Mouse (Mus musculus) gastrocnemius, adult 18-20 months (tissue): ENCODE results near the gene Ctdnep1. TPM values are rescaled to one million over a fixed set of nuclear protein-coding genes. Genes with fewer than 3 reads are reported as not detected.
A peak's percentile ranks its signal among the peaks of the same experiment; 100 is the strongest.
"Not testable (repeated sequence)": the region's sequence is repeated elsewhere in the genome, so short reads cannot be mapped to it uniquely, and the experiment has no call there.

Source experiments
- DNase-seq: peaks from one replicate; pipeline ENCODE4 v3.0.0; 2021; ENCODE audit warnings: low spot score
- total RNA-seq, 2 experiments: library from RNA; stranded (reverse); gene quantifications; 2 replicates each; pipeline ENCODE4 v1.2.3; 2021

Gene Ctdnep1
- total RNA-seq, 2 experiments from 2014 or later, result 222 to 237 TPM

GRCm38 (mm10) chr11:69948763-69949150 lies 32.2 kb upstream of the Ctdnep1 start:
- peak; percentile 95 for DNase-seq

- peak; percentile 31 for DNase-seq
Observed at GRCm38 (mm10) chr11:69950807-69951459, 30.0 kb upstream of the Ctdnep1 start.

GRCm38 (mm10) chr11:69952274-69952673 lies 28.7 kb upstream of the Ctdnep1 start:
- no peak for DNase-seq

- no peak for DNase-seq
Observed at GRCm38 (mm10) chr11:69953267-69953915, 27.6 kb upstream of the Ctdnep1 start.

GRCm38 (mm10) chr11:69955618-69956017 lies 25.3 kb upstream of the Ctdnep1 start:
- DNase-seq, result not testable (repeated sequence)

DNA sequence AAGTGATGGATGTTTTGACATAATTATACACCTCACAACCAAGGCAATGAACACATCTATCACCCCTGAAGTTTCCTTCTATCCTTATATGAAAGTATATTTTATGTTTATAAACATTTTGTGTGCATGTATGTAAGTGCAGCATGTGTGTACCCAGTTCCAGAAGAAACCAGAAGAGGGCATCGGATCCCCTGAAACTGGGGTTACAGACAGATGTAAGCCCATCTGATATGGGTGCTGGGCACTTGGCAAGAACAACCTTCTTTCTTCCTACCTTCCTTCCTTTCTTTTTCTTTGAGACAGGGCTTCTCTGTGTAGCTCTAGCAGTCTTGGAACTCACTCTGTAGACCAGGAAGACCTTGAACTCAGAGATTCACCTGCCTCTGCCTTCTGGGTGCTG lies 24.7 kb upstream of the Ctdnep1 start:
- DNase-seq, result no peak

GRCm38 (mm10) chr11:69960616-69961015 lies 20.3 kb upstream of the Ctdnep1 start:
- DNase-seq, result no peak

- no peak for DNase-seq
Observed at GRCm38 (mm10) chr11:69961841-69962240, 19.1 kb upstream of the Ctdnep1 start.

DNA sequence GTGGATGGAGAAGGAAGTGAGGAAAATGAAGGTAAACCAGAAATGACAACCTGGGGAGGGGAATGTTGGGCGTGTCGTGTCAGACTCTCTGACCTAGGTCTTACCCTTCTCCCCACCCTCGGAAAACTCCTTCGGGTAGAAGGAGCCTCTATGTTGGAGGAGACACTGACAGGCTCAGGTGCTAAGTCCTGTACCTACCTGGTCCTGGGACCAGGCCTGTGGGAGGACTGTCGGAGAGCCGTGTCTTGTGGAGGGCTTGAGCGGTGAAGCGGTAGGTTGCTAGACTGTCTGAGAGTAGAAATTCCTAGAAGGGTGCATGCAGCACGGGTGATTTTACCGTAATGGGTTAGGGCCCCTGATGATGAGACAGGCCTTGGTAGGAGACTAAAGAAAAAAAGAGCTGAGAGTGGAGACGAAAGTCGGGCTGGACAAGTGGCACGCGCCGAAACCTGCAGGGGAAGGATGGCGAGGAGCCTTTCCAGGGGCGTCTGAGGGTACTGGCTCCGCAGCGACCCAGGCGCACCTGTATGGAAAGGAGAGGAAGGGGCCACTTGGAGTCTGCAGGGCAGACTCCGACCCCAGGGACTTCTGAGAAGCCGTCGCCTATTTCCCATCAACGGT lies 16.2 kb upstream of the Ctdnep1 start, which contains the start of gene Cldn7:
Gene Cldn7 (plus strand): TSS at position 130 of the 621 bp plus-strand sequence.
- DNase-seq, result no peak

- DNase-seq, result no peak
Observed at GRCm38 (mm10) chr11:69965271-69966005, 15.5 kb upstream of the Ctdnep1 start.

GRCm38 (mm10) chr11:69966006-69966859 lies 14.7 kb upstream of the Ctdnep1 start:
- no peak for DNase-seq

GRCm38 (mm10) chr11:69966860-69967517 lies 14.0 kb upstream of the Ctdnep1 start:
- DNase-seq, result no peak

DNA sequence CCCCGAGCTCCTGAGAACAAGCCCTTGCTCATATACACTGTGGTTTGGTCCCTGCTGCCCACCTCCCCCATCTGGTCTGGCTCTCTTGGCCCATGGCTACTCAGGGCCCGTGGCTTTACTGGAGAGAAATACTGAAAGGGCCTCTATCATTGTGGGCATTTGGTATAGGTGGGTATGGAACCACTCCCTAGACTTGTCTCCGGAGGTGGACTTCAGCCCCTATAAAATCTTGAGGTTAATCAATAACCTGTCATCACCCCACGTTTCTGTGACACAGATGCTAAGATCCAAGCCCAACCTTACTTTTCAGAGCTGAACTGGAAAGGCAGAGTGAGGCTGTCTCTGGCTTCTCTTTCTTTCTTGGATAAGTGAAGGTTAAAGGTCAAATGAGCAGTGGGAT lies 12.2 kb upstream of the Ctdnep1 start:
- DNase-seq, result no peak

DNA sequence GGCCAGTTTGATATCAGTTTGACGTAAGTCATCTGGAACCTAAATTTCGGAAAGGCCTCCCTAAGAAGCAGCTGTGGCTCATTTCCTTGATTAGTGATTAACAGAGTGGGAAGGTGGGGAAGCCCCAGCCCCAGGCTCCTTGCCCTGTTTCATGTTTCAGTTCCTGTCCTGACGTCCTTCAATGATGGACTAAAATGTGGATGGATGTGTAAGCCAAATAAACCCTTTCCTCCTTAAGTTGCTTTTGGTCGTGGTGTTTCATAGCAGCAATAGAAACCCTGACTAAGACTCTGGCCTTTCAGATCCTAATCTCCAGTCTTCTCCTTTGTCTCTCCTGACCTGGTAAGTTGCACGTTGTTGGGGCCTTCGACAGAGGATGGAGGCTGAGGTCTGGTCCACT lies 10.7 kb upstream of the Ctdnep1 start:
- DNase-seq, result no peak

- DNase-seq, result no peak
Observed at GRCm38 (mm10) chr11:69970775-69971174, 10.2 kb upstream of the Ctdnep1 start.

GRCm38 (mm10) chr11:69974907-69975306 lies 6.0 kb upstream of the Ctdnep1 start:
- no peak for DNase-seq

DNA sequence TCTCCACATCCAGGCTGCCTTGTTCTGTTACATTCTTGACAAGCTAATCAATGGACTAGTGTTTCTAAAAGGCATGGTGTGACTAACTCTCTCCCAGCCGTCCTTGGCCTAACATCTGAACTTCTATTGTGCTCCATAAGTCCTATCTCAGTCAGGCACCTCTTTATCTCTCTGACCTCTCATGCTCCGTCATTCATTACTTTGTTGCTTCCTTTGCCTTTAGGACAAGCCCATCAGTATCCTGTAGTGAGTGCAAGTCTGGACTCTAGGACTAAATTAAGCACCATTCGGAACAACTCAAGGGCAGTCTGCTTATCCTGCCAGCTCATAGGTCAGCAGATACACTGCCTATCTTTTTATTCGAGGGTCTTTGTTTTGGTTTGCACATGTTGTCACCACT lies 4.7 kb upstream of the Ctdnep1 start:
- no peak for DNase-seq

- DNase-seq, result no peak
Observed at GRCm38 (mm10) chr11:69979827-69980195, 1.1 kb upstream of the Ctdnep1 start.

GRCm38 (mm10) chr11:69980196-69981140 lies 488 bp upstream of the Ctdnep1 start:
- DNase-seq, result peak; percentile 98
